Mouse (Mus musculus): ENCODE measurements around the gene Ugt2b1. TPM values are rescaled to one million over a fixed set of nuclear protein-coding genes. Genes with fewer than 3 reads are reported as not detected.
"Not testable (repeated sequence)": the region's sequence is repeated elsewhere in the genome, so short reads cannot be mapped to it uniquely, and the experiment has no call there.

The Ugt2b1 gene
- not detected for total RNA-seq (2021)

- no peak for DNase-seq
Observed at GRCm38 (mm10) chr5:86926426-86926825, at the start of gene Ugt2b1. Gene Ugt2b1 (minus strand): TSS chr5:86926530.

GRCm38 (mm10) chr5:86967271-86967670 lies 40.9 kb upstream of the Ugt2b1 start:
- DNase-seq = not testable (repeated sequence)

- not testable (repeated sequence) for DNase-seq
Observed at GRCm38 (mm10) chr5:86962849-86963248, 36.5 kb upstream of the Ugt2b1 start.

- DNase-seq = no peak
Observed at GRCm38 (mm10) chr5:86961587-86962358, 35.4 kb upstream of the Ugt2b1 start.

- DNase-seq = no peak
Observed at GRCm38 (mm10) chr5:86960504-86960903, 34.2 kb upstream of the Ugt2b1 start.

GRCm38 (mm10) chr5:86942111-86942510 lies 15.8 kb upstream of the Ugt2b1 start:
- DNase-seq = no peak

GRCm38 (mm10) chr5:86920661-86921233 lies 5.6 kb downstream of the Ugt2b1 start:
- DNase-seq = no peak

GRCm38 (mm10) chr5:86911357-86912099 lies 14.8 kb downstream of the Ugt2b1 start:
- DNase-seq = no peak

GRCm38 (mm10) chr5:86910770-86911169 lies 15.6 kb downstream of the Ugt2b1 start:
- no peak for DNase-seq

- no peak for DNase-seq
Observed at GRCm38 (mm10) chr5:86906758-86907157, 19.6 kb downstream of the Ugt2b1 start, which contains the start of gene Ugt2b34. Gene Ugt2b34 (minus strand): TSS chr5:86906937.

GRCm38 (mm10) chr5:86889933-86890332 lies 36.4 kb downstream of the Ugt2b1 start:
- no peak for DNase-seq

- no peak for DNase-seq
Observed at GRCm38 (mm10) chr5:86888420-86888819, 37.9 kb downstream of the Ugt2b1 start.

- no peak for DNase-seq
Observed at GRCm38 (mm10) chr5:86887081-86887480, 39.2 kb downstream of the Ugt2b1 start.

- DNase-seq = no peak
Observed at GRCm38 (mm10) chr5:86886620-86887019, 39.7 kb downstream of the Ugt2b1 start.

- DNase-seq = peak; percentile 21
Observed at GRCm38 (mm10) chr5:86871877-86872276, 54.5 kb downstream of the Ugt2b1 start.

Other genes starting within 250 kb of the Ugt2b1 start
- not detected for gene Tmprss11e, start 180.7 kb downstream of the Ugt2b1 start, total RNA-seq (2021)
- gene Ythdc1, start 122.3 kb downstream of the Ugt2b1 start, total RNA-seq (2021) = 10 to 100 TPM; 43.3 to 45.7 TPM
- gene Ugt2b34, start 19.6 kb downstream of the Ugt2b1 start, total RNA-seq (2021) = not detected
- gene Ugt2b35, start 74.3 kb upstream of the Ugt2b1 start, total RNA-seq (2021) = not detected
- gene Ugt2b36, start 166.0 kb upstream of the Ugt2b1 start, total RNA-seq (2021) = not detected
- not detected for gene Ugt2b5, start 213.8 kb upstream of the Ugt2b1 start, total RNA-seq (2021)